Mouse (Mus musculus) limb, embryonic 15.5 days (tissue): ENCODE data around the gene Otop3. TPM values are rescaled to one million over a fixed set of nuclear protein-coding genes. Genes with fewer than 3 reads are reported as not detected.
"Not testable (repeated sequence)": the region's sequence is repeated elsewhere in the genome, so short reads cannot be mapped to it uniquely, and the experiment has no call there.

Experiments
- ATAC-seq: fragments of 200-750 bp; cut with Nextera tagmentation; 2 replicates; pipeline ENCODE4 v1.8.0; 2017; ENCODE audit warnings: low read depth, moderate TSS enrichment; ENCODE audit not compliant: insufficient number of reproducible peaks, low FRiP score, low TSS enrichment
- H3K27ac ChIP-seq: fragments of 300-500 bp; sonication (generic); 2 replicates; pipeline ENCODE4 v1.5.1; 2015; ENCODE audit warnings: moderate library complexity, mild to moderate bottlenecking, inconsistent platforms
- H3K27me3 ChIP-seq: fragments of 300-500 bp; sonication (generic); 2 replicates; pipeline ENCODE4 v1.6.1; 2015; ENCODE audit warnings: inconsistent platforms
- H3K36me3 ChIP-seq: fragments of 300-500 bp; sonication (generic); 2 replicates; pipeline ENCODE4 v1.6.1; 2015; ENCODE audit warnings: inconsistent platforms
- H3K4me1 ChIP-seq: fragments of 300-500 bp; sonication (generic); 2 replicates; pipeline ENCODE4 v1.6.1; 2015; ENCODE audit warnings: inconsistent platforms
- H3K4me2 ChIP-seq: fragments of 300-500 bp; sonication (generic); 2 replicates; pipeline ENCODE4 v1.6.1; 2015; ENCODE audit warnings: mild to moderate bottlenecking, inconsistent platforms
- H3K4me3 ChIP-seq: fragments of 300-500 bp; sonication (generic); 2 replicates; pipeline ENCODE4 v1.5.1; 2015; ENCODE audit warnings: mild to moderate bottlenecking, inconsistent platforms
- H3K9ac ChIP-seq: fragments of 300-500 bp; sonication (generic); 2 replicates; pipeline ENCODE4 v1.6.1; 2015; ENCODE audit warnings: inconsistent platforms
- H3K9me3 ChIP-seq: fragments of 300-500 bp; sonication (generic); 2 replicates; pipeline ENCODE4 v1.6.1; 2016; ENCODE audit warnings: inconsistent platforms
- WGBS: fragments of 180-500 bp; shearing (Covaris S2); methylation state at CpG from one replicate; pipeline ENCODE4 v1.1.7; 2015; 5-methylcytosine and 5-hydroxymethylcytosine counted together
- polyA plus RNA-seq: library from polyadenylated mRNA; unstranded; fragments of >200 nt; fragmentation: Nextera tagmentation; extraction: Ambion mirVana; gene quantifications from 2 replicates; pipeline ENCODE4 v1.2.1, GENCODE M21; 2015

Otop3 gene
- polyA plus RNA-seq, 1 experiment from 2014 or later = 0.10 TPM

DNA sequence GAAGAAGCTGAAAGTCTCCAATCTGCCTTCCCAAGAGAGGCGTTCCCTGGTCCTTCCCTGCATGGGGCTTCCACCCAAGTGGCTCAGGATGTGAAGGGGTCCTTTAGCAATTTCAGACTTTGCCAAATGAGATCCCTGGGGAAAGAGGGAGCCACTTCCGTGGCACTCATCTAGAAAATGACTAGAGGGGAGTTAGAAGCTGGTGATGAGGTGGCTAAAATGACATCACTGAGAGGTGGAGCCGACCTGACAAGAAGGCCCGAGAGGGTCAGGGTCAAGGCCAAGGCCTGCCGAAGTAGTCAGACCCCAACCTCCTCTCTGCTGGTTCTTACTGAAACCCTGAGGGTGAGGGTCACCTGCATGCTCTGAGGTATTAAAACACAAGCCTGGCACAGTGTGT lies 48.4 kb downstream of the Otop3 start:
- Histone ChIP-seq H3K27me3 (no peaks in the 10 kb centered on the region), H3K4me2 (peak overlapping the region; percentile 81), H3K9ac (0 out of 2 replicates have a peak overlapping the region, but pooled peaks have one; percentile 1), H3K4me1 (peaks cover 40% of the 10 kb centered on the region), H3K9me3 (no peaks in the 10 kb centered on the region), H3K36me3 (no peaks in the 10 kb centered on the region), H3K4me3 (peak overlapping the region; percentile 84), H3K27ac (peak overlapping the region; percentile 88; the same call in 1 of the 2 replicates)
- no peak for ATAC-seq
- 19% methylated on average over 5 of the region's 5 CpGs for WGBS

DNA sequence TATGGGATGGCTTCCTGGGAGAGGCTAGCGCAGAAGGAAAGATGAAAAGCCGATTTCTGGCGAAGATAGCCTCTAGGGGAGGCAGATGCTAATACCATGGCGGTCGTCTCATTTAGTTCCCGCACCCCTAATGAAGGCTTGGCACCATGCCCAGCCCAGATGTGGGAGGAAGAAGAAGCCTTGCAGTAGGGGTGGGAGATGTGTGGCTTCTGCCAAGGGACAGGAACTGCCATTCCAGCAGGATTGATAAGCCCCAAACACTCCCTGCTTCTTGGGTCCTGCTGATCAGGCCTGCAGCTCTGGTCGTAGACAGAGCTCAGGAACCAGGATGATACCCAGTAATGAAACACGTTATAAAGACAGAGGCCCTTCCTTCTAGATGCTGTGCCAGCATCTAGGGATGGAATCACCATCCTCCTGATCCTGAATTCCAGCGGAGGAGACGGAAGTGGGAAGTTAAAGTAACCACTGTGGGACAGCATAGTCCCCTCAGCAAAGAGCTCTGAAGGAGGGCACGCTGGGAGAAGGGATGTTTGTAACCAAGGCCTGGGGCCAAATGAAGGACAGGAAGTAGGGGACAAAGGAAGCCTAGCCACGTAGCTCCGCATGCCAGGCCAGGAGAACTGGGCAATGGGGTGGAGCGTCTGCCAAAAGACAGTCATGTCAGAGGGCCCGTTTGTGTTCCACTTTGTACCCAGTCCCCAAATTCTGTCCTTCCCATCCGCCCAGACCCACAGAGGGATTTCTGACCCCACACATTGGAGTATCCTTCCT lies 49.4 kb downstream of the Otop3 start:
- H3K36me3 ChIP-seq = no peaks in the 10 kb centered on the region
- H3K4me2 ChIP-seq = peak overlapping the region; percentile 81
- WGBS = 42% methylated on average over 16 of the region's 16 CpGs
- H3K4me1 ChIP-seq = peaks cover 40% of the 10 kb centered on the region
- no peaks in the 10 kb centered on the region for H3K27me3 ChIP-seq
- ATAC-seq = no peak
- H3K27ac ChIP-seq = no peak overlapping the region
- H3K4me3 ChIP-seq = peak overlapping the region; percentile 84; the same call in 1 of the 2 replicates
- no peak overlapping the region for H3K9ac ChIP-seq
- H3K9me3 ChIP-seq = no peaks in the 10 kb centered on the region

DNA sequence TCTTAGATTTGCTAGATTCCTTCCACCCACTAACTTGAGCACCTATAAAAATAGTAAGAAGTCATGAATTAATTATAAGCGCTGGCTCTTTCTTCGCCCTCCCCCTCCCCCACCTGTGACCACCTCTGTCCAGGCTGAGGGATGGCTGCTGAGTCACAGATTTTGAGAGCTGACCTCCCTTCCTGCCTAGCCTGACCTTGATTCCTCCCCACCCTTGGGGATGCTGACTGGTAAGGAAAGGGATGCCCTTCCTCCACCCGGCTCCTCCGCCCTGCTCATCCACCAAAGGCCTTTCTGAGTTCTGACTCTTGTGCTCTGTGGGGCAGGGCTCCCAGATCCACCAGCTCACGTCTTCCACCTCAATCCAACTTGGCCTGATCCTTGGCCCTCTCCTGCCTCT lies 50.1 kb downstream of the Otop3 start:
- no peak overlapping the region for H3K27ac ChIP-seq

DNA sequence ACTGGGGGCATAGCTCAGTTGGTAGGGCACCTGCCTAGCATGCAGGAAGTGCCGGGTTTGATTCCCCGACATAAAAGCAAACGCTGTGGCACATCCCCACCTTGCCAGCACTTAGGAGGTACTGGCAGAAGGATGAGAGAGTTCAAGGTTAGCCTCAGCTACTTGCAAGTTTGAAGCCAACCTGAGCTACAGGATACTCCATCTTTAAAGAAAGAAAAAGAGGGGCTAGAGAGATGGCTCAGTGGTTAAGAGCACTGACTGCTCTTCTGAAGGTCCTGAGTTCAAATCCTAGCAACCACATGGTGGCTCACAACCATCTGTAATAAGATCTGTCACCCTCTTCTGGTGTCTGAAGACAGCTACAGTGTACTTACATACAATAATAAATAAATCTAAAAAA lies 52.3 kb downstream of the Otop3 start:
- Histone ChIP-seq H3K36me3 (peaks cover 17% of the 10 kb centered on the region), H3K4me1 (peaks cover 36% of the 10 kb centered on the region)
- ATAC-seq, H3K9ac ChIP-seq, H3K27ac ChIP-seq, H3K4me2 ChIP-seq, H3K27me3 ChIP-seq, H3K9me3 ChIP-seq, H3K4me3 ChIP-seq: not testable (repeated sequence)
- WGBS = 76% methylated on average over 3 of the region's 3 CpGs

More for the DNA sequence above, 50.1 kb downstream of the Otop3 start:
- no peaks in the 10 kb centered on the region for H3K27me3 ChIP-seq
- 72% methylated on average over 5 of the region's 5 CpGs for WGBS
- no peak overlapping the region for H3K4me2 ChIP-seq
- H3K9ac ChIP-seq = no peak overlapping the region
- peaks cover 40% of the 10 kb centered on the region for H3K4me1 ChIP-seq
- H3K36me3 ChIP-seq = no peaks in the 10 kb centered on the region
- ATAC-seq = no peak
- H3K9me3 ChIP-seq = no peaks in the 10 kb centered on the region
- no peak overlapping the region for H3K4me3 ChIP-seq

DNA sequence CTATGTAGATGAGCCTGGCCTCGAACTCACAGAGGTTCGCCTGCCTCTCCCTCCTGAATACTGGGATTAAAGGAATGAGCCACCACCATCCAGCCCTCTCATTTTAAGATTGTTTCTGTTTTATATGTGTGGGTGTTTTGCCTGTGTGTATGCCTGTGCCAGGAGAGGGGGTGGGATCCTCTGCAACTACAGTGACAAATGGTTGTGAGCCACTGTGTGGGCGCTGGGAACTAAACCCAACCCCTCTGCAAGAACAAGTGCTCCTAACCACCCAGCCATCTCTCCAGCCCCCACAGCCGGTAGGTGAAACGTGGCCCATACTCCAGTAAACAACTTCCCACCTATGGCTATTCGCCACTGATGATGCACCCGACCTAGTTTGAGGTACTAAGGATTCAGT lies 56.8 kb downstream of the Otop3 start:
- Histone ChIP-seq H3K27me3 (no peaks in the 10 kb centered on the region), H3K36me3 (peaks cover 59% of the 10 kb centered on the region), H3K9me3 (no peaks in the 10 kb centered on the region), H3K4me2 (no peak overlapping the region), H3K9ac (no peak overlapping the region), H3K4me3 (no peak overlapping the region), H3K4me1 (0 out of 2 replicates have a peak, but pooled peaks cover 3% of the 10 kb centered on the region), H3K27ac (no peak overlapping the region)
- ATAC-seq = no peak
- 91% methylated on average over 7 of the region's 7 CpGs for WGBS

DNA sequence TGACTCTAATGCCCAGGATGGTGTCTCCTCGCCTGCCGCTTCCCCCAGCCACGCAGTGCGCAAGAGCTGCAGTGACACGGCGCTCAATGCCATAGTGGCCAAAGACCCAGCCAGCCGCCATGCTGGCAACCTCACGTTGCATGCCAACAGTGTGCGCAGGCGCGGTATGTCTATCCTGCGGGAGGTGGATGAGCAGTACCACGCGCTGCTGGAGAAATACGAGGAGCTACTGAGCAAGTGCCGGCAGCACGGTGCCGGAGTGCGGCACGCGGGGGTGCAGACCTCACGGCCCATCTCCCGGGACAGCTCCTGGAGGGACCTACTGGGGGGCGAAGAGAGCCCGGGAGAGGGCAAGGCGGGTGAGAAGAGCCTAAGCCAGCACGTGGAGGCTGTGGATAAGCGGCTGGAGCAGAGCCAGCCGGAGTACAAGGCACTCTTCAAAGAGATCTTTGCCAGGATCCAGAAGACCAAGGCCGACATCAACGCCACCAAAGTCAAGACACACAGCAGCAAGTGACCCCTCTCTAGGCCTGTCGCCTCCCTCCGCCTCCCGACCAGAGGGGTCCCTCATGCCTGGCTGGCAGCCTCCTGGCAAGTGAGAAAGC lies 59.3 kb downstream of the Otop3 start:
- no peak for ATAC-seq
- Histone ChIP-seq H3K27me3 (no peaks in the 10 kb centered on the region), H3K4me1 (0 out of 2 replicates have a peak, but pooled peaks cover 3% of the 10 kb centered on the region), H3K36me3 (peaks cover 60% of the 10 kb centered on the region), H3K9ac (no peak overlapping the region), H3K27ac (no peak overlapping the region), H3K9me3 (no peaks in the 10 kb centered on the region), H3K4me3 (peak overlapping the region; percentile 0; the same call in 1 of the 2 replicates), H3K4me2 (peak overlapping the region; percentile 20; the same call in 1 of the 2 replicates)
- 57% methylated on average over 34 of the region's 34 CpGs for WGBS

Other genes with a start within 250 kb of the Otop3 start
- 2.1 and 2.5 TPM in 2 replicates for gene Rab37, start 243.3 kb upstream of the Otop3 start, polyA plus RNA-seq
- gene Cd300lf, start 200.7 kb upstream of the Otop3 start, polyA plus RNA-seq = 0.46 and 0.65 TPM in 2 replicates
- gene Slc9a3r1, start 171.4 kb upstream of the Otop3 start, polyA plus RNA-seq = 41.8 and 43.9 TPM in 2 replicates
- gene Tmem104, start 147.2 kb upstream of the Otop3 start, polyA plus RNA-seq = 15.8 and 15.9 TPM in 2 replicates
- gene Nat9, start 146.9 kb upstream of the Otop3 start, polyA plus RNA-seq = 23.6 and 27.3 TPM in 2 replicates
- 0.05 TPM in 1 of 2 replicates, not detected in the other for gene Grin2c, start 67.5 kb upstream of the Otop3 start, polyA plus RNA-seq
- 15.2 and 16.6 TPM in 2 replicates for gene Fdxr, start 57.7 kb upstream of the Otop3 start, polyA plus RNA-seq
- gene Fads6, start 37.1 kb upstream of the Otop3 start, polyA plus RNA-seq = 0.16 and 0.24 TPM in 2 replicates
- 0.31 TPM in 1 of 2 replicates, not detected in the other for gene Otop2, start 27.6 kb upstream of the Otop3 start, polyA plus RNA-seq
- 0.04 TPM in 1 of 2 replicates, not detected in the other for gene Ush1g, start 12.7 kb upstream of the Otop3 start, polyA plus RNA-seq
- gene Hid1, start 33.0 kb downstream of the Otop3 start, polyA plus RNA-seq = 3.8 and 3.9 TPM in 2 replicates
- gene Cdr2l, start 47.2 kb downstream of the Otop3 start, polyA plus RNA-seq = 9.2 and 10.8 TPM in 2 replicates
- 141 and 142 TPM in 2 replicates for gene Mrpl58, start 69.0 kb downstream of the Otop3 start, polyA plus RNA-seq
- gene Atp5h, start 85.2 kb downstream of the Otop3 start, polyA plus RNA-seq = 766 and 816 TPM in 2 replicates
- 9.9 and 15.1 TPM in 2 replicates for gene Kctd2, start 85.4 kb downstream of the Otop3 start, polyA plus RNA-seq
- not detected in 2 replicates for gene Trim80, start 105.8 kb downstream of the Otop3 start, polyA plus RNA-seq
- gene Slc16a5, start 127.7 kb downstream of the Otop3 start, polyA plus RNA-seq = not detected in 2 replicates
- gene Armc7, start 140.9 kb downstream of the Otop3 start, polyA plus RNA-seq = 7.2 and 7.8 TPM in 2 replicates
- gene Nt5c, start 157.1 kb downstream of the Otop3 start, polyA plus RNA-seq = 81.6 and 82.1 TPM in 2 replicates
- gene Jpt1, start 179.7 kb downstream of the Otop3 start, polyA plus RNA-seq = 495 and 589 TPM in 2 replicates
- gene Sumo2, start 201.5 kb downstream of the Otop3 start, polyA plus RNA-seq = 765 and 837 TPM in 2 replicates
- gene Nup85, start 229.7 kb downstream of the Otop3 start, polyA plus RNA-seq = 140 and 146 TPM in 2 replicates